Comparison of ENCODE assay signal across 12 mouse cellular contexts in genomic region chr17:13124241-13124640, GRCm38 (mm10). TPM values are rescaled to one million over a fixed set of nuclear protein-coding genes. Genes with fewer than 3 reads are reported as not detected.
"Had no signal": no experiment of that assay in that cellular context is flagged by ENCODE, and none has a peak within 500 bp of the region (broad histone marks: within the 10 kb centered on the region; RNA-seq: fewer than 3 reads in every experiment).

No protein-coding gene starts in this region.

RNA-seq across cellular contexts. Expression of gene Unc93a, which starts 7.4 kb away (rescaled TPM):
- total RNA-seq: layer of hippocampus, postnatal 10 days; layer of hippocampus, postnatal 36 days had no signal
- polyA plus RNA-seq: intestine, embryonic 15.5 days; limb, embryonic 11.5 days; liver, embryonic 13.5 days; liver, embryonic 16.5 days; lung, embryonic 14.5 days; lung, postnatal 0 days; macrophage; midbrain, embryonic 11.5 days; neural tube, embryonic 15.5 days; stomach, embryonic 14.5 days had no signal
